Mouse (Mus musculus) activated CD4-positive, CD25-positive, alpha-beta regulatory T cell, adult 9 weeks (primary cell): ENCODE measurements around the gene Zfp182. TPM values are rescaled to one million over a fixed set of nuclear protein-coding genes. Genes with fewer than 3 reads are reported as not detected.

ENCODE experiments used
- polyA plus RNA-seq: library from polyadenylated mRNA; unstranded; fragments of 100-300 nt; shearing (Covaris generic); gene quantifications from one replicate; pipeline ENCODE4 v1.2.1, GENCODE M21; 2017

The Zfp182 gene
- 16.6 TPM for polyA plus RNA-seq

DNA sequence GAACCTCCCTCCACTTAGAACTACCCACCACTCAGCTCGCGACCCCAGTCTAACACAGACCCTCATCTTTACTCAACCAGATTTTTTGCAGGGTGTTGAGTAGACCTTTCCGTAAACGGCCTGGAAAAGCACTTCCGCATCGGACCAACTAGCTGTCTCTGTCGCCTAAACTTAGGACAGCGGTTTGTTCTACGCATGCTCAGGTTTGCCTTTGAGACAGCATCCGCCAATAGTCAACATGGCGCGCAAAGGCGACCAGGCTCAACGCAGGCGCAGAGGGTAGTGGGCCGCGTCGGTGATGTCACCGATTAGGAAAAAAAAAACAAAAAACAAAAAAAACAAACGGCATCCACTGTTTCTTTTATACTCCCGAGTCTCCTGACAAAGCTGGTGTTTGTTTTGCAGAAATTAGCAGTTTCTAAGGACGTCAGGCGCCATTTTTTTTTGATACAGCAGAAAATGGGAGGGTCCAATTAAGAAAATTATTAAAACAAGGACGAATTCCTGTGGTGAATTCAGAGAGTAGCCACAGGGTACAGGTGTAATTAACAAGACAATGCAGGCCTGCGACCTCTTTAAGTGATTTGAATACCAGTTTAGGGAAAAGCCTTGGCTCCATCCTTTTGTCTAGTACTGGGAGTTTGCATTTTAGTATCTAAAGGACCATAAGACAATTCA is at the start of gene Zfp182:
Gene Zfp182, minus strand, starts transcription at position 451 of the 678 bp plus-strand sequence.

DNA sequence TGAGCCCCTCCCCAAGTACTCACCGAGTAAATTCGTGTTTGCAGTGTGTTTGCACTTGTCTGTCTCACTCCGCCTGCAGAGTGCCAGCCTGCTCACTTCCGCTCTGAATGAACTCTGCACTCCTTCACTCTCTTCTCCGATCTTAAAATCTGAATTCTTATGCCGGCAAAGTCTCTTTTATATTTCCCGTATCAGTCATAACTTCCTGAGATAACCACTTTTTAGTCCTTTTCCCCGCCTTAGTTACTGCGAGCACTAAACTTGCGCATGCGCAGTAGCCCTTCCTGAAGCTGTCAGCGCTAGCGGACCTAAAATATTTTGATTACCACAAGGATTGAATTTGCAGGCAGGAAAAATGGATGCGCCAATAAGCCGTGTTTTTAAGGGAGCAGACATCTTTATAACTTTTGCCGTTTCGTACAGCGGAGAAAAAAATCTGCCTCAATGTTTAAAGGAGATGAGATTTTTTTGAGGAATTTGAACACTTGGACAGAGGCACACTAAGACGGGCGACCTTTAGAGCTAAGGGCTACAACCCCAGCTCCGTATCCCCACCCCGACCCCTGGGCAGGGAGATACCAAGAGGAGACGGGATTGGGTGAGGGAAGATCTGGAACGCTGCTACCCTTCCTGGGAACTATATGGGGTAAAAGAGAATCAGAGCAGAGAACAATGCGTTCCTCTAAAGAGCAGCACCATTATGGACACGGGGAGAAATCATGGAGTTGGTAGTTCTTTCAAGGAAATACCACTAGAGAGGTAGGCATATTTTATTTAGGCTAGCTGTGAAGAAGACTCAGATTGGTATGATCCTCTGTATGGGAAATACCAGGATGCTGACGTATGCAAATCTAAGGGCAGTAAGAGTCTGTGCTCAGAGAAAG is 27.1 kb upstream of the Zfp182 start, which contains the start of gene Zfp300:
Gene Zfp300, minus strand, starts transcription at position 545 of the 884 bp plus-strand sequence.

DNA sequence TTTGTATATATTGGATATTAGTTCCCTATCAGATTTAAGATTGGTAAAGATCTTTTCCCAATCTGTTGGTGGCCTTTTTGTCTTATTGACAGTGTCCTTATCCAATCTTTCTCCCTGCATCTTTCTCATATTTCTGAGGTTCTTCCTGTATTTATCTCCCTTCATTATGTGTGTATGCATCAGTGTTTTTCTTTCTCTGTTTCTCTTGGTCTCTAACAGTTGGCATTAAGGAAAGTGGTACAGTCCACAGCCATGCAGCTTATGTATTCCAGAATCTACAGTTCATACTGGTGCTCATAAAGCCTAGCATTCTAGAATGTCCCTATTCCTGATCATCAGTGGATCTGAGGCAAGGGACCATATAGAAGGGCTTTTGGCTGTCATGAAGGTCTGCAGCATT is 6.0 kb upstream of the Zfp182 start, which contains the start of gene Spaca5:
Gene Spaca5, plus strand, starts transcription at position 301 of the 400 bp plus-strand sequence.

Other genes with a start within 250 kb of the Zfp182 start
- gene Timp1, start 192.2 kb downstream of the Zfp182 start, polyA plus RNA-seq: not detected
- 0.13 TPM for gene Syn1, start 141.3 kb downstream of the Zfp182 start, polyA plus RNA-seq
- gene Cfp, start 130.8 kb downstream of the Zfp182 start, polyA plus RNA-seq: 7.6 TPM
- 10.9 TPM for gene Elk1, start 111.7 kb downstream of the Zfp182 start, polyA plus RNA-seq
- gene Uxt, start 100.3 kb downstream of the Zfp182 start, polyA plus RNA-seq: 44.5 TPM
- not detected for gene Spaca5, start 6.1 kb upstream of the Zfp182 start, polyA plus RNA-seq
- 1.9 TPM for gene Zfp300, start 27.2 kb upstream of the Zfp182 start, polyA plus RNA-seq
- gene Ssxa1, start 53.5 kb upstream of the Zfp182 start, polyA plus RNA-seq: not detected
- gene Gm21876, start 113.3 kb upstream of the Zfp182 start, polyA plus RNA-seq: not detected